Mouse (Mus musculus): Measurements from ENCODE around the gene BC029722. TPM values are rescaled to one million over a fixed set of nuclear protein-coding genes. Genes with fewer than 3 reads are reported as not detected.

The BC029722 gene
- polyA plus RNA-seq, 1 experiment, result 37.5 TPM

DNA sequence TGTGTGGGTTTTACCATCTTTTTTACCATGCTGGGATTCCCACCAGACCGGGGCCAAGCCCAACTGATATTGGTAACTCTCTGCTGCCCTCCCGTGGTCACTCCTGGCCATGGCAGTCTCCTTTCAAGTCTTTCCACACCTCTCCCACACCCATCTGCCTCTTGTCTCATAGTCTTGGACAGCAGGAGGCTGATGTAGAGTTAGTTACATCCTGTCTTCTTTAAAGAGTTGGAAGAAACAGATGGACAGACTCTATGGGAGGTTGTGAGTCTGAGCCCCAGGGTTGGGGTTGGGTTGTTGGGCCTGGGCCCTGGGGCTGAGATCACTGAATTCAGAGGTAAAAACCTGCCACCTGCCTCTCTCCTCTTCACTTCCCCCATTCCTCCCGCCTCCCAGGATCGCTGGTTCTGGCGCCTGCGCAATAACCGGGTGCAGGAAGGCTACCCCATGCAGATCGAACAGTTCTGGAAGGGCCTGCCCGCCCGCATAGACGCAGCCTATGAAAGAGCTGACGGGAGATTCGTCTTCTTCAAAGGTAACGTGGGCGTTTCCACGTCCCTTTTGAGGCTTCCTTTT, 7.3 kb downstream of the BC029722 start:
- peak; percentile 62; the same call in 1 of the 2 replicates for TF ChIP-seq CTCF (IDR thresholded peaks at IDR 0.05; ENCODE audit: borderline replicate concordance, control insufficient read depth, extremely low read depth, insufficient read depth, low read length, poor library complexity)
- TF ChIP-seq POLR2A (IDR thresholded peaks at IDR 0.05; ENCODE audit: control insufficient read depth, extremely low read depth, insufficient read depth, low read length, poor library complexity), result no peak
- no peaks in the 10 kb centered on the region for H3K27me3 ChIP-seq (ENCODE audit: control insufficient read depth, insufficient read depth, low read length)
- H3K27ac ChIP-seq (ENCODE audit: control insufficient read depth, insufficient read depth, low read length), result no peak overlapping the region
- no peaks in the 10 kb centered on the region for H3K4me1 ChIP-seq (replicated peaks; ENCODE audit: control insufficient read depth, insufficient read depth, low read length)
- DNase-seq, result peak; percentile 82
- WGBS, result 48% methylated on average over 16 of the region's 16 CpGs
- H3K36me3 ChIP-seq (ENCODE audit: control insufficient read depth, insufficient read depth, low read length), result no peaks in the 10 kb centered on the region
- H3K4me3 ChIP-seq (ENCODE audit: control insufficient read depth, insufficient read depth, low read length), result no peak overlapping the region

DNA sequence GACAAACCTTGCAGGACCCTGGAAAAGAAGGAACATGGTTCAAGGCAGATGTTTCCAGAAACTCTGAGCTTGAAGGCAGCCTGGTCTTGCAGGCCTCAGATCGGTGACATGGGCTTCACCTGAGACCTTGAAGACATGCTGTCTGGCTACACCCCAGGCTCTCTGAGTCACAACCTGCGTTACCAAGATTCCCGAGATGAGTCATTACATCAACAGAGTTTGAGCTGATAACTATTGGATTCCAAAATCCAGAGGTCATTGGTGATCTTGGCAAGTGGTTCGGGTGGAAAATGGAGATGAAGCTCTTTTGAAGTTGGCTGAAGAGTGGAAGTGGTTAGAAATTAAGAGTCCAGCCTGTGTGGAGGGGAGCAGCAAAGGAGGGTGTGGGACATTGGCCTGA, 9.6 kb downstream of the BC029722 start:
- Histone ChIP-seq H3K4me3 (ENCODE audit: control insufficient read depth, insufficient read depth, low read length) (no peak overlapping the region), H3K36me3 (ENCODE audit: control insufficient read depth, insufficient read depth, low read length) (no peaks in the 10 kb centered on the region), H3K4me1 (replicated peaks; ENCODE audit: control insufficient read depth, insufficient read depth, low read length) (no peaks in the 10 kb centered on the region), H3K27ac (ENCODE audit: control insufficient read depth, insufficient read depth, low read length) (no peak overlapping the region), H3K27me3 (ENCODE audit: control insufficient read depth, insufficient read depth, low read length) (no peaks in the 10 kb centered on the region)
- 91% methylated on average over 4 of the region's 4 CpGs for WGBS
- TF ChIP-seq CTCF (IDR thresholded peaks at IDR 0.05; ENCODE audit: borderline replicate concordance, control insufficient read depth, extremely low read depth, insufficient read depth, low read length, poor library complexity), result no peak
- TF ChIP-seq POLR2A (IDR thresholded peaks at IDR 0.05; ENCODE audit: control insufficient read depth, extremely low read depth, insufficient read depth, low read length, poor library complexity), result no peak
- DNase-seq, result no peak

DNA sequence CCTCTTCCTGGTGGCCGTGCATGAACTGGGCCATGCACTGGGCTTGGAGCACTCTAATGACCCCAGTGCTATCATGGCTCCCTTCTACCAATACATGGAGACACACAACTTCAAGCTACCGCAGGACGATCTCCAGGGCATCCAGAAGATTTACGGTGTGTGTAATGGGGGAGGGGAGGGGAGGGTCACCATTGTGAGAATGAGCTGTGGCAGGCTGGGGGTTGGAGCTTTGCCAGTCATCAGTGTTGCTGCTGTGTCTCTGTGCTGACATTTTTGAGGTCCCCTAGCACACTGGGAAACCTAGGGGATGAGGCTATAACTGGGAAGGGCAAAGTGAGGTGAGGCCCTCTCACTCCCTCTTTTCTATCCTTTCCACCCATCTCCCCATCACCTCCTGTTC, 11.8 kb downstream of the BC029722 start:
- no peaks in the 10 kb centered on the region for H3K4me1 ChIP-seq (replicated peaks; ENCODE audit: control insufficient read depth, insufficient read depth, low read length)
- no peak overlapping the region for H3K27ac ChIP-seq (ENCODE audit: control insufficient read depth, insufficient read depth, low read length)
- 72% methylated on average over 4 of the region's 4 CpGs for WGBS
- no peaks in the 10 kb centered on the region for H3K27me3 ChIP-seq (ENCODE audit: control insufficient read depth, insufficient read depth, low read length)
- TF ChIP-seq POLR2A (IDR thresholded peaks at IDR 0.05; ENCODE audit: control insufficient read depth, extremely low read depth, insufficient read depth, low read length, poor library complexity) (no peak), CTCF (IDR thresholded peaks at IDR 0.05; ENCODE audit: borderline replicate concordance, control insufficient read depth, extremely low read depth, insufficient read depth, low read length, poor library complexity) (no peak)
- H3K36me3 ChIP-seq (ENCODE audit: control insufficient read depth, insufficient read depth, low read length), result no peaks in the 10 kb centered on the region
- DNase-seq, result no peak
- H3K4me3 ChIP-seq (ENCODE audit: control insufficient read depth, insufficient read depth, low read length), result no peak overlapping the region

GRCm38 (mm10) chr2:155806548-155806947, 12.7 kb downstream of the BC029722 start:
- H3K4me3 ChIP-seq (ENCODE audit: control insufficient read depth, insufficient read depth, low read length), result no peak overlapping the region
- TF ChIP-seq CTCF (IDR thresholded peaks at IDR 0.05; ENCODE audit: borderline replicate concordance, control insufficient read depth, extremely low read depth, insufficient read depth, low read length, poor library complexity) (no peak), POLR2A (IDR thresholded peaks at IDR 0.05; ENCODE audit: control insufficient read depth, extremely low read depth, insufficient read depth, low read length, poor library complexity) (no peak)
- DNase-seq, result no peak
- no peaks in the 10 kb centered on the region for H3K36me3 ChIP-seq (ENCODE audit: control insufficient read depth, insufficient read depth, low read length)
- no peaks in the 10 kb centered on the region for H3K27me3 ChIP-seq (ENCODE audit: control insufficient read depth, insufficient read depth, low read length)
- no peak overlapping the region for H3K27ac ChIP-seq (ENCODE audit: control insufficient read depth, insufficient read depth, low read length)
- WGBS, result 92% methylated on average over 5 of the region's 5 CpGs
- no peaks in the 10 kb centered on the region for H3K4me1 ChIP-seq (replicated peaks; ENCODE audit: control insufficient read depth, insufficient read depth, low read length)

DNA sequence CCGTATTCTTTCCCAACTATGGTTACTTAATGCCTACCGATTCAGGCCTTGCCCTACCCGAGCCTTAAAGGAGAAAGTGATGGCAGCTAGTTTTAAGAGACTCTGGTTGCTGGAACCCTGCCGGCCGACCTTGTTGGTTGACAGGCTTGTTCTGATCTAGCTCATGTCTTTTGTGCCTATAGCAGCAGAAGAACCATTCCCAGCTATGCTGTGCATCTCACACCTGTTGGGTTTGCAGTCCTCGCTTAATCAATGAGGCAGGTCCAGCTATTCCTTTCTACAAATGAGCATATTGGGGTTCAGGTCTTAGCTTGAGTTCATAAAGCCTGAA, 13.3 kb downstream of the BC029722 start:
- Histone ChIP-seq H3K27me3 (ENCODE audit: control insufficient read depth, insufficient read depth, low read length) (no peaks in the 10 kb centered on the region), H3K36me3 (ENCODE audit: control insufficient read depth, insufficient read depth, low read length) (no peaks in the 10 kb centered on the region), H3K4me1 (replicated peaks; ENCODE audit: control insufficient read depth, insufficient read depth, low read length) (no peaks in the 10 kb centered on the region), H3K4me3 (ENCODE audit: control insufficient read depth, insufficient read depth, low read length) (no peak overlapping the region), H3K27ac (ENCODE audit: control insufficient read depth, insufficient read depth, low read length) (no peak overlapping the region)
- WGBS, result 92% methylated on average over 6 of the region's 6 CpGs
- DNase-seq, result no peak
- no peak for TF ChIP-seq CTCF (IDR thresholded peaks at IDR 0.05; ENCODE audit: borderline replicate concordance, control insufficient read depth, extremely low read depth, insufficient read depth, low read length, poor library complexity)
- TF ChIP-seq POLR2A (IDR thresholded peaks at IDR 0.05; ENCODE audit: control insufficient read depth, extremely low read depth, insufficient read depth, low read length, poor library complexity), result no peak

DNA sequence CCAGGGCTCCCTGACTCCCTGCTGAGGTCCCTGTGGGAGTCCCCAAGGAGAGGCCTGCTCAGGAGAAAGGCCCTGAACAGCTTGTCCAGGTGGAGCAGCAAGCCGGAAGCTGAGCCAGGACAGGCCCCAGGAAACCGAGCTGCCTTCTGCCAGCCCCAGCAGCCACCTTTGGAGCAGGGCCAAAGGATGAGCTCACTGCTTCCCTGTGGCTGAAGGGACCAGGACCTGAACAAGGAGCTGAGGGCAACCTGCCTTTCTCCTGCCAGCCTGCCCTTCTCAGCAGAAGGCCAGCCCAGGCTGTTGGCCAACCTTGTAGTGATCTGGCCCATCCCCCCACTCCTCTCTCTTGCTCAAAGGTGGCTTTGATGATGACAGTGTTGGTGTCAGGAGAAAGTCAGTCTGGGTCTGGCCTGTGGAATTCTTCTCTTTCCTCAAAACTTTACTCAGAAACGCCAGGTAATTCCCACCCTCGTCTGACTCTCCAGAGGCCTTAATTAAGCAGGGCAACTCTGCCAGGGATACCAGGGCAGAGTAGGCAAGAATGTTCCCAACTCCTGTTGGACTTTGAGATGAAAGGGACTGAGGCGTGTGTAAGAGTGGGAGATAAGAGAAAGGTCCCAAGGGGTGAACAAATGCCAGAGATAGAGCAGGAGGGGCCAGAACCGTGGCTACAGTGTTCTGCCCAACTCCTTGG, 13.8 kb downstream of the BC029722 start:
- DNase-seq, result no peak
- H3K36me3 ChIP-seq (ENCODE audit: control insufficient read depth, insufficient read depth, low read length), result no peaks in the 10 kb centered on the region
- WGBS, result 72% methylated on average over 6 of the region's 6 CpGs
- no peaks in the 10 kb centered on the region for H3K27me3 ChIP-seq (ENCODE audit: control insufficient read depth, insufficient read depth, low read length)
- no peak overlapping the region for H3K4me3 ChIP-seq (ENCODE audit: control insufficient read depth, insufficient read depth, low read length)
- H3K4me1 ChIP-seq (replicated peaks; ENCODE audit: control insufficient read depth, insufficient read depth, low read length), result no peaks in the 10 kb centered on the region
- TF ChIP-seq POLR2A (IDR thresholded peaks at IDR 0.05; ENCODE audit: control insufficient read depth, extremely low read depth, insufficient read depth, low read length, poor library complexity) (no peak), CTCF (IDR thresholded peaks at IDR 0.05; ENCODE audit: borderline replicate concordance, control insufficient read depth, extremely low read depth, insufficient read depth, low read length, poor library complexity) (no peak)
- no peak overlapping the region for H3K27ac ChIP-seq (ENCODE audit: control insufficient read depth, insufficient read depth, low read length)

All from thymus, adult 2 months (tissue).